Mouse (Mus musculus): ENCODE data around the gene Card19. TPM values are rescaled to one million over a fixed set of nuclear protein-coding genes. Genes with fewer than 3 reads are reported as not detected.

Gene Card19
- total and polyA plus RNA-seq, 3 experiments, result 15.8 to 51.8 TPM; not detected in 1

DNA sequence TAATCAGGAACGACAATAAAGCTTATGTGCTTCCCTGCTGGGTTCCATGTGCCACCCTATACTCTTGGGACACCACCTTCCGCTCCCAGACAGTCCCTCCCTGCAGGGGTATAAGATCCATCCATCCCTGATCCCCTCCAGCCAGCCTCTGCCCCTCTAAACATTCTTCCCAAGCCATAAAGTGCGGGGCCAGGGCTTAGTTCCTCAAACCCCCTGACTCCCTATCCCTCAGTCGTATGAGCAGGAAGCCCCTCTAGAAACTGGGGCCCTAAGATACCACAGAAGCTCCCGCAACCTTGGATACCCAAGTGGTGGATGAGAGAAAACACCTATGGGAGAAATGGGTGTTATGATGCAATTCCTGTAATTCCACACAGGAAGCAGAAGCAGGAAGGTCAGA, 19.6 kb downstream of the Card19 start:
- H3K27me3 ChIP-seq (ENCODE audit: control insufficient read depth in 1 of 2, insufficient read depth in 2 of 2, low read length in 2 of 2), result no peaks in the 10 kb centered on the region
- H3K4me3 ChIP-seq (ENCODE audit: control insufficient read depth in 1 of 2, insufficient read depth in 1 of 2, low read depth in 2 of 2, low read length in 2 of 2), result no peak overlapping the region
- 0 out of 4 replicates have a peak, but pooled peaks cover 0 to 7% of the 10 kb centered on the region in 2 experiments for H3K4me1 ChIP-seq (ENCODE audit: control insufficient read depth in 1 of 2, insufficient read depth in 2 of 2, low read length in 2 of 2)
- no peak overlapping the region for H3K9ac ChIP-seq (ENCODE audit: control insufficient read depth, low read depth, low read length, poor library complexity, severe bottlenecking)
- no peaks in the 10 kb centered on the region for H3K79me2 ChIP-seq (ENCODE audit: control insufficient read depth, insufficient read depth, low read length, poor library complexity)
- TF ChIP-seq MAFK (IDR thresholded peaks at IDR 0.05; ENCODE audit: borderline replicate concordance, low read depth, low read length), result no peak
- TF ChIP-seq ZNF384 (IDR thresholded peaks at IDR 0.05; ENCODE audit: low read depth, low read length), result no peak
- TF ChIP-seq CHD2 (IDR thresholded peaks at IDR 0.05; ENCODE audit: low read length), result no peak
- no peak for TF ChIP-seq BHLHE40 (IDR thresholded peaks at IDR 0.05; ENCODE audit: borderline replicate concordance, low read depth, low read length)
- no peak for TF ChIP-seq ZMIZ1 (IDR thresholded peaks at IDR 0.05; ENCODE audit: low read depth, low read length)
- no peak for TF ChIP-seq EP300 (IDR thresholded peaks at IDR 0.05; ENCODE audit: low read depth in 1 of 2, low read length in 2 of 2)
- no peak for TF ChIP-seq ZKSCAN1 (IDR thresholded peaks at IDR 0.05; ENCODE audit: low read depth, low read length)
- no peak for TF ChIP-seq UBTF (IDR thresholded peaks at IDR 0.05; ENCODE audit: borderline replicate concordance, insufficient read depth, low read depth, low read length)
- TF ChIP-seq HCFC1 (IDR thresholded peaks at IDR 0.05; ENCODE audit: low read depth, low read length), result no peak
- TF ChIP-seq GATA1 (IDR thresholded peaks at IDR 0.05; ENCODE audit: low read depth, low read length), result no peak
- no peak for TF ChIP-seq POLR2AphosphoS2 (IDR thresholded peaks at IDR 0.05; ENCODE audit: low read length)
- no peak for TF ChIP-seq RCOR1 (IDR thresholded peaks at IDR 0.05; ENCODE audit: low read depth, low read length)
- no peak for TF ChIP-seq SMC3 (IDR thresholded peaks at IDR 0.05; ENCODE audit: low read depth, low read length)
- no peak for TF ChIP-seq POLR2AphosphoS5 (IDR thresholded peaks at IDR 0.05; ENCODE audit: borderline replicate concordance, low read depth, low read length)
- TF ChIP-seq MEF2A (IDR thresholded peaks at IDR 0.05; ENCODE audit: extremely low read depth, insufficient replicate concordance, low read depth, low read length, poor library complexity, severe bottlenecking), result no peak
- no peak for TF ChIP-seq CTCF (IDR thresholded peaks at IDR 0.05 in 2 of 3, conservative IDR thresholded peaks at IDR 0.05 in 1 of 3; ENCODE audit: control insufficient read depth in 1 of 3, insufficient read depth in 1 of 3, low read depth in 2 of 3, low read length in 3 of 3, poor library complexity in 1 of 3, severe bottlenecking in 1 of 3)
- TF ChIP-seq GABPA (IDR thresholded peaks at IDR 0.05; ENCODE audit: low read depth, low read length), result no peak
- no peak for TF ChIP-seq NRF1 (IDR thresholded peaks at IDR 0.05; ENCODE audit: insufficient read depth, low read depth, low read length, poor library complexity, severe bottlenecking)
- TF ChIP-seq CHD1 (IDR thresholded peaks at IDR 0.05; ENCODE audit: low read depth, low read length), result no peak
- TF ChIP-seq TAL1 (IDR thresholded peaks at IDR 0.05; ENCODE audit: low read length), result no peak
- DNase-seq (ENCODE audit: low read depth, low spot score), result no peak
- H3K9me3 ChIP-seq (replicated peaks; ENCODE audit: insufficient read depth, low read length), result no peaks in the 10 kb centered on the region
- no peak overlapping the region for H3K27ac ChIP-seq (ENCODE audit: control insufficient read depth, low read depth, low read length)
- H3K36me3 ChIP-seq (ENCODE audit: control insufficient read depth in 1 of 2, insufficient read depth in 2 of 2, low read length in 2 of 2), result peaks cover 0 to 3% of the 10 kb centered on the region in 2 experiments; a peak in 2 of 4 replicates

DNA sequence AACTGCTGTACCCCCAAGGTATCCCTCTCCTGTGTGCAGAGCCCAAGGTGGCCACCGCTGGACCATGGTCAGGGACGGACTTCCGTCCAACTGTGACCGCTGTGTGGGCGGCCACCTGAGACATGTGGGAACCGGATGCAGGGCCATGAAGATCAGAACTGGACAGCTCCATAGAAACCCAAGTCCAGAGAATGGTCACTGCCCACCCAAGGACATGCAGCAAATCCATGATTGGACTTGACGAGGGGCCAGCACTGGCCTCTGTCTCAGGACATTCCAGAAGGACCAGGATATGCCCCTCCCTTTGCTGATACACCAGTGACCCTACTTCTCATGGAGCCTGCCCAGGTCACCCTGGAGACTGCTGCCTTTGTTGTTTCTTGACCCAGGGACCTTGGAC, 20.2 kb downstream of the Card19 start:
- H3K9ac ChIP-seq (ENCODE audit: control insufficient read depth, low read depth, low read length, poor library complexity, severe bottlenecking), result no peak overlapping the region
- H3K36me3 ChIP-seq (ENCODE audit: control insufficient read depth in 1 of 2, insufficient read depth in 2 of 2, low read length in 2 of 2), result peaks cover 0 to 3% of the 10 kb centered on the region in 2 experiments; a peak in 2 of 4 replicates
- H3K4me1 ChIP-seq (ENCODE audit: control insufficient read depth in 1 of 2, insufficient read depth in 2 of 2, low read length in 2 of 2), result 0 out of 4 replicates have a peak, but pooled peaks cover 0 to 7% of the 10 kb centered on the region in 2 experiments
- no peaks in the 10 kb centered on the region for H3K79me2 ChIP-seq (ENCODE audit: control insufficient read depth, insufficient read depth, low read length, poor library complexity)
- no peak overlapping the region for H3K4me3 ChIP-seq (ENCODE audit: control insufficient read depth in 1 of 2, insufficient read depth in 1 of 2, low read depth in 2 of 2, low read length in 2 of 2)
- DNase-seq (ENCODE audit: low read depth, low spot score), result no peak
- no peaks in the 10 kb centered on the region for H3K9me3 ChIP-seq (replicated peaks; ENCODE audit: insufficient read depth, low read length)
- no peak overlapping the region for H3K27ac ChIP-seq (ENCODE audit: control insufficient read depth, low read depth, low read length)
- no peaks in the 10 kb centered on the region for H3K27me3 ChIP-seq (ENCODE audit: control insufficient read depth in 1 of 2, insufficient read depth in 2 of 2, low read length in 2 of 2)
- TF ChIP-seq BHLHE40 (IDR thresholded peaks at IDR 0.05; ENCODE audit: borderline replicate concordance, low read depth, low read length) (no peak), POLR2A (IDR thresholded peaks at IDR 0.05; ENCODE audit: control insufficient read depth in 1 of 2, insufficient read depth in 1 of 2, low read depth in 1 of 2, low read length in 2 of 2, poor library complexity in 1 of 2) (no peak), MXI1 (IDR thresholded peaks at IDR 0.05; ENCODE audit: low read depth, low read length) (no peak), ZKSCAN1 (IDR thresholded peaks at IDR 0.05; ENCODE audit: low read depth, low read length) (no peak), ELF1 (IDR thresholded peaks at IDR 0.05; ENCODE audit: low read depth, low read length) (no peak), CTCF (IDR thresholded peaks at IDR 0.05 in 2 of 3, conservative IDR thresholded peaks at IDR 0.05 in 1 of 3; ENCODE audit: control insufficient read depth in 1 of 3, insufficient read depth in 1 of 3, low read depth in 2 of 3, low read length in 3 of 3, poor library complexity in 1 of 3, severe bottlenecking in 1 of 3) (no peak), UBTF (IDR thresholded peaks at IDR 0.05; ENCODE audit: borderline replicate concordance, insufficient read depth, low read depth, low read length) (no peak), EP300 (IDR thresholded peaks at IDR 0.05; ENCODE audit: low read depth in 1 of 2, low read length in 2 of 2) (no peak), E2F4 (IDR thresholded peaks at IDR 0.05; ENCODE audit: borderline replicate concordance, low read depth, low read length) (no peak), GABPA (IDR thresholded peaks at IDR 0.05; ENCODE audit: low read depth, low read length) (no peak), ETS1 (IDR thresholded peaks at IDR 0.05; ENCODE audit: low read depth, low read length) (no peak), MYC (IDR thresholded peaks at IDR 0.05; ENCODE audit: low read depth, low read length) (no peak), TCF12 (IDR thresholded peaks at IDR 0.05; ENCODE audit: low read depth, low read length) (no peak), SMC3 (IDR thresholded peaks at IDR 0.05; ENCODE audit: low read depth, low read length) (no peak), POLR2AphosphoS5 (IDR thresholded peaks at IDR 0.05; ENCODE audit: borderline replicate concordance, low read depth, low read length) (no peak), USF2 (IDR thresholded peaks at IDR 0.05; ENCODE audit: borderline replicate concordance in 1 of 2, insufficient read depth in 1 of 2, low read depth in 1 of 2, low read length in 2 of 2) (no peak), TBP (IDR thresholded peaks at IDR 0.05; ENCODE audit: low read depth, low read length) (no peak)
